Mouse (Mus musculus) leukemia stem cell, adult 10-12 weeks (primary cell): ENCODE measurements around the gene Cap2. TPM values are rescaled to one million over a fixed set of nuclear protein-coding genes. Genes with fewer than 3 reads are reported as not detected.

ENCODE experiments used
- polyA plus RNA-seq: library from polyadenylated mRNA; stranded (reverse); fragments of >175 nt; gene quantifications from 2 replicates; pipeline ENCODE4 v1.2.3, GENCODE M21; 2012; ENCODE audit warnings: low replicate concordance

Gene Cap2
- 3.0 and 11.7 TPM in 2 replicates for polyA plus RNA-seq

DNA sequence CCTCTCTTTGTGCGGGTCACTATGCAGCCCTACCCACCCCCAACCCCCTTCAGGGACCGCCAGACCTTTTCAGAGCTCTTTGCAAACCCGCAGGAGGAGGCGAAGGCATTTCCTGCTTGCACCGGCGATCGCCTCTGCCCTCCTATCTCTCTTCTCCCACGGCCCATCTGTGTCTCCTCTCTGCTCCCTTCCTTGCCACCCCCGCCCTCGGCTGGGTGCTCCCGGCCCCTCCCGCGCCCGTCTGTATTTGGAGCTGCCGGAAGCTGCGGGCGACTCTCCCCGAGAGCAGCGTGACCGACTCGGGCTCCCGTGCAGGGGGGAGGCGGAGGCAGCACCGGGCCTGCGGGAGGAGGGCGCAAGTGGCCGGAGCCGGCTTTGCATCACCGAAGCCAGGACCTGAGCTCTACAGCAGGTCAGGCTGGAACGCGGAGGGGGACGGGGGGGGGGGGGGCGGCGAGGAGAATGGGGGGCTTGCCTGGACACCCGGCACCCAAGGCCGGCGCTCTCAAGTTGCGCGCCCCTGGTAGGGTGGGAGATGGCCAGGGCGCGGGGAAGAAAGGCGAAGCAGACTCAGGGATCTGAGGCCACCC lies at the start of gene Cap2:
Gene Cap2, plus strand, starts transcription at position 49 of the 590 bp plus-strand sequence.

GRCm38 (mm10) chr13:46669048-46669619 lies 167.5 kb downstream of the Cap2 start, which contains the start of gene Fam8a1:
Fam8a1 (plus strand) TSS chr13:46669522.

Other genes with a start within 250 kb of the Cap2 start
- gene Stmnd1, start 228.1 kb upstream of the Cap2 start, polyA plus RNA-seq = not detected in 2 replicates
- not detected in 2 replicates for gene Rbm24, start 83.4 kb upstream of the Cap2 start, polyA plus RNA-seq
- 8.2 and 10.1 TPM in 2 replicates for gene Fam8a1, start 167.7 kb downstream of the Cap2 start, polyA plus RNA-seq
- gene Nup153, start 226.1 kb downstream of the Cap2 start, polyA plus RNA-seq = 16.0 and 27.6 TPM in 2 replicates